Mouse (Mus musculus): ENCODE results near the gene Wdr46. TPM values are rescaled to one million over a fixed set of nuclear protein-coding genes. Genes with fewer than 3 reads are reported as not detected.

Wdr46 gene
- total RNA-seq, 2 experiments from 2014 or later = 35.1 to 35.2 TPM

DNA sequence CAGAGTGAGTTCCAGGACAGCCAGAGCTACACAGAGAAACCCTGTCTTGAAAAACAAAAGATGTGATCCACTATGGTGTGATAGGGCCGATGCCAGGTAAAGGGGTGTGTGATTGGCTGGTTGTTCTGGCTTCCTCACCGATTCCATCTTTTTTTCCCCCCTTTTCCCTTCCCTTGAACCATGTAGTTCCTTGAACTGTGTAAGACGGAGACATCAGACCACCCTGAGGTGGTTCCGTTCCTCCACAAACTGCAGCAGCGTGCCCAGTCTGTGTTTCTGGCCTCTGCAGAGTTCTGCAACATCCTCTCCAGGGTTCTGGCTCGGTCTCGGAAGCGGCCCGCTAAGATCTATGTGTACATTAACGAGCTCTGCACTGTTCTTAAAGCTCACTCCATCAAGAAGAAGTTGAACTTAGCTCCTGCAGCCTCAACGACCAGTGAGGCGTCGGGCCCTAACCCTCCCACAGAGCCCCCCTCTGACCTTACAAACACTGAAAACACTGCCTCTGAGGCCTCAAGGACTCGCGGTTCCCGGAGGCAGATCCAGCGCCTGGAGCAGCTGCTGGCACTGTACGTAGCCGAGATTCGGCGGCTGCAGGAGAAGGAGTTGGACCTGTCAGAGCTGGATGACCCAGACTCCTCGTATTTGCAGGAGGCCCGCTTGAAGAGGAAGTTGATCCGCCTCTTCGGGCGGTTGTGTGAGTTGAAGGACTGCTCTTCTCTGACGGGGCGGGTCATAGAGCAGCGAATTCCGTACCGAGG, 29.2 kb upstream of the Wdr46 start:
- no peak for DNase-seq (ENCODE audit: low spot score in 2 of 2)

DNA sequence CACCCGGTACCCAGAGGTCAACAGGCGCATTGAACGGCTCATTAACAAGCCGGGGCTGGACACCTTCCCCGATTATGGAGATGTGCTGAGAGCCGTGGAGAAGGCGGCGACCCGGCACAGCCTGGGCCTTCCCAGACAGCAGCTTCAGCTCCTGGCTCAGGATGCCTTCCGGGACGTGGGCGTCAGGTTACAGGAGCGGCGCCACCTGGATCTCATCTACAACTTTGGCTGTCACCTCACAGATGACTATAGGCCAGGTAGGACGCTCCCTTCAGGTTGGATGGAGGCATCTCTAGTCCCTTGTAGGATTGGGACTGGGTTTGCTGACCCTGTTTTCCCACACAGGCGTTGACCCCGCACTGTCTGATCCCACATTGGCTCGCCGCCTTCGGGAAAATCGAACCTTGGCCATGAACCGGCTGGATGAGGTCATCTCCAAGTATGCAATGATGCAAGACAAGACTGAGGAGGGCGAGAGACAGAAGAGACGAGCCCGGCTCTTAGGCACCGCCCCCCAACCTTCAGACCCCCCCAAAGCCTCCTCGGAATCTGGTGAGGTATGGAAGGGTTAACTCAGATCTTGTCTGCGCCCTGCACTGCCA, 28.5 kb upstream of the Wdr46 start:
- DNase-seq (ENCODE audit: low spot score in 2 of 2) = no peak

DNA sequence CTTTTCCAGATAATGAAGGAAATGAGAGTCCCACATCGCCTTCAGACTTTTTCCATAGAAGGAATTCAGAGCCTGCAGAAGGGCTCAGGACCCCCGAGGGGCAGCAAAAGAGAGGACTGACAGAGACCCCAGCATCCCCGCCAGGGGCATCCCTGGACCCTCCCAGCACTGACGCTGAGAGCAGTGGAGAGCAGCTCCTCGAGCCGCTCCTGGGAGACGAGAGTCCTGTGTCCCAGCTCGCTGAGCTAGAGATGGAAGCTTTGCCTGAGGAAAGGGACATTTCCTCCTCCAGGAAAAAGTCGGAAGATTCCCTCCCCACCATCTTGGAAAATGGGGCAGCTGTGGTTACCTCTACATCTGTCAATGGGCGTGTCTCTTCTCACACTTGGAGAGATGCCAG, 27.2 kb upstream of the Wdr46 start:
- no peak for DNase-seq (ENCODE audit: low spot score in 2 of 2)

DNA sequence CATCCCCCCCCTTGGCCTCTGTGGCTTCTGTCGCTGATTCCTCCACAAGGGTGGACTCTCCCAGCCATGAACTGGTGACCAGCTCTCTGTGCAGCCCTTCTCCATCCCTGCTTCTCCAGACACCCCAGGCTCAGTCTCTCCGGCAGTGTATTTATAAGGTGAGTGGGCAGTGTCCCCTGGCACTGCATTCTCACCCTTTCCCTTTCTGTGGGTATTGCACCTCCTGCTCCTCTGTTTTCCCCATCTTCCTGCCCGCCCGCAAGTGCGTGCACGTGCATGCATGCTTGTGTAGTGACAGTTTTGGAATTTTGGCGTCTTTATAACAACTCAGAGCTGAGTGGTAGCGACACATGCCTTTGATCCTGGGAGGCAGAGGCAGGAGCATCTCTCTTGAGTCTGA, 26.6 kb upstream of the Wdr46 start:
- DNase-seq (ENCODE audit: low spot score in 2 of 2) = no peak

DNA sequence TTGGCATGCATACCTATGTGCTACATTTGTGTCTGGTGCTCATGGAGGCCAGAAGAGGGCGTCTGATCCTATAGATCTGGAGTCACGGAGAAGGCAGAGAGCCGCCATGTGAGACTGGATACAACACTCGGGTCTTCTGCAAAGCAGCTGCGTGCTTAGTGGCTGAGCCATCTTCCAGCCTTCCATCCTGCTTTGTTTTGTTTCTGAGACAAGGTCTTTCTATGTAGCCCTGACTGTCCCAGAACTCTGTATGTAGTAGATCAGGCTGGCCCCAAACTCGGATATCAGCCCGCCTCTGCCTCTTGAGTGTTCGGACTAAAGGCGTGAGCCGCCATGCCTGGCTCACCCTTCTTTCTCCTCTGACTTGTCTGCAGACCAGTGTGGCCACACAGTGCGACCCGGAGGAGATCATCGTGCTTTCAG, 25.5 kb upstream of the Wdr46 start:
- no peak for DNase-seq (ENCODE audit: low spot score in 2 of 2)

DNA sequence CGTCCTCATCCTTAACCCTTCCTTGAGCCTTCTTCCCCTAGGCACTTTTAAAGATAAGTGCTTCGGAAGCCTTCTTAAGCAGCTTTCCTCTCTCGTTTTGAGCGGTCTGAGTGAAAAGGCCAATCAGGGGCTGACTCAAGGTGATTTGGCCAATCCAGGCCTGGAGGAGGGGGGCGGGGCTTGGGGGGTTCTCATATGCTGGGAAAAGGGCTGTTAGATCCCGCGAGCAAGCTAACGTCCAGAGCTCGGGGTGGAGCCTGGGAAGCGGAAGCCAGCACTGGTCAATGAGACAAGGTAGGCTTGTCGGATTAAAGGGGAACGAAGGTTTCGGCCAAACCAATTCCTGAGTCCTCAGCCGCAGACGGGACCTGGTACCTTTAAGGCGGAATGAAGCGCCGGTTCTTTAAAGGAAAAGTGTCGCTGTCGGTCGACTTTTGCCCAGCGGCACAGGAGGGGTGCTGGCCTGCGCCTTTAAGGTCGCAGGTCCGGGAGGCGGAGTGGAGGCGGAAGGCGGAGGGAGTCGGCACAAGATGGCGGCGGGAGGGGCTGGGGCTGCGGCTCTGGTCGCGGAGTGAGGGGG, 24.7 kb upstream of the Wdr46 start, which contains the start of the genes Tapbp and Zbtb22:
Gene Tapbp (plus strand): TSS at position 229 of the 580 bp plus-strand sequence.
Gene Zbtb22 (plus strand): TSS at position 234 of the 580 bp plus-strand sequence.
- peak; percentile 82 to 90 for DNase-seq (ENCODE audit: low spot score in 2 of 2)

DNA sequence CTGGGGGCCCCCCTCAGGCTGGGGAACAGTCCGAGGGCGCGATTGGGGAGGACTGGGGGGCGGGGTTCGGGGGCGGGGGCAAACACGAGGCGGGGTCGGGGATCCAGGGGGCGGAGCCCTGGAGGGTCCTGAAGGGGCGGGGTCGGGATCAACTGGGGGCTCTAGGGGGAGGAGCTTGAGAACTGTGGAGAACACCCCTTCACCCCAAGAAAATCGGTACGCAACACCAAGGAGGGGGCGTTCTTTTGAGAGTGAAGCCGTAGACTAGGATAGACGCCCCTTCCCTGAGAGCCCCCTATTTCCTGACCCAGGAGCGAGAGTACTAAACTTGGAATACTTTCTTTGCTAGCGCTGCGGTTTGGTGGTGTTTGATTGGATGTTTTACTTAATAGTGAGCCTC, 24.2 kb upstream of the Wdr46 start:
- no peak for DNase-seq (ENCODE audit: low spot score in 2 of 2)

DNA sequence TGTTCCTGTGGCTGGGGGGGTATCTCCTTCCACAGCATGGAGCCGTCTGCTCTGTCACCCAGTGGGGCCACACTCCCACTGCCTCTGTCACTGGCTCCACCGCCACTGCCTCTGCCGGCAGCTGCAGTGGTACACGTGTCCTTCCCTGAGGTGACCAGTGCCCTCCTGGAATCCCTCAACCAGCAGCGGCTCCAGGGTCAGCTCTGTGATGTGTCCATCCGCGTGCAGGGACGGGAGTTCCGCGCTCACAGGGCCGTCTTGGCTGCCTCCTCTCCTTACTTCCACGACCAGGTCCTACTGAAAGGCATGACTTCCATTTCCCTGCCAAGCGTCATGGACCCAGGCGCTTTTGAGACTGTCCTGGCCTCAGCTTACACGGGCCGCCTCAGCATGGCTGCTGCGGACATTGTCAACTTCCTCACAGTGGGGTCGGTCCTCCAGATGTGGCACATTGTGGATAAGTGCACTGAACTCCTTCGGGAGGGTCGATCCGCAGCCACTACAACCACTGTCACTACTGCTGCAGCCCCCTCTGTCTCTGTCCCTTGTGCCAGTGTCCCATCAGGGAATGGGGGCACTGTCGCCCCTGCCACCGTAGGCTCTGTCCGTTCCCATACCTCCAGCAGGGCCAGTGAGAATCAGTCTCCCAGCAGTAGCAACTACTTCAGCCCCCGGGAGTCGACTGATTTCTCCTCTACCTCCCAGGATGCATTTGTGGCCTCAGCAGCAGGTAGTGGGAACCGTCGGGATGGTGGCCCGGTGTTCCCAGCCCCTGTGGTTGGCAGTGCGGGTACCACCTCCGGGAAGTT, 23.4 kb upstream of the Wdr46 start:
- DNase-seq (ENCODE audit: low spot score in 2 of 2) = no peak

DNA sequence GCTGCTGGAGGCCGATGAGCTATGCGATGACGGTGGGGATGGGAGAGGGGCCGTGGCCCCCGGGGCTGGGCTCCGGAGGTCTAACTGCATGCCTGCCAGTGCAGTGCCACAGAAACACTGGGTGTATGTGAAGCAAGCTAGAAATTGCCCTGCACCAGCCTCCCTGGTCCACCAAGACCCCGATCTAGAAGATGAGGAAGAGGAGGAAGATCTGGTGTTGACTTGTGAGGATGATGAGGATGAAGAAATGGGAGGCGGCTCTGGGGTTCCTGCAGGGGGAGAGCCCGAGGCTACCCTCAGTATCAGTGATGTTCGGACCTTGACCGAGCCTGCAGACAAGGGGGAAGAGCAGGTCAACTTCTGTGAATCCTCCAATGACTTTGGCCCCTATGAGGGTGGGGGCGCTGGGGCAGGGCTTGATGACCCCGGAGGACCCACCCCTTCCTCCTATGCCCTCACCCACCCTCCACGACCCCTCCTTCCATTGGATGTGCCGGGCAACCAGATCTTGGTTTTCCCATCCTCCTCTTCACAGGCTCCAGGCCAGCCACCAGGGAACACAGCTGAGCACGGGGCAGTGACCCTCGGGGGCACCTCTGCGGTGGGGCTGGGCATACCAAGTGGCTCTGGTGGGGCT, 22.7 kb upstream of the Wdr46 start:
- no peak for DNase-seq (ENCODE audit: low spot score in 2 of 2)

DNA sequence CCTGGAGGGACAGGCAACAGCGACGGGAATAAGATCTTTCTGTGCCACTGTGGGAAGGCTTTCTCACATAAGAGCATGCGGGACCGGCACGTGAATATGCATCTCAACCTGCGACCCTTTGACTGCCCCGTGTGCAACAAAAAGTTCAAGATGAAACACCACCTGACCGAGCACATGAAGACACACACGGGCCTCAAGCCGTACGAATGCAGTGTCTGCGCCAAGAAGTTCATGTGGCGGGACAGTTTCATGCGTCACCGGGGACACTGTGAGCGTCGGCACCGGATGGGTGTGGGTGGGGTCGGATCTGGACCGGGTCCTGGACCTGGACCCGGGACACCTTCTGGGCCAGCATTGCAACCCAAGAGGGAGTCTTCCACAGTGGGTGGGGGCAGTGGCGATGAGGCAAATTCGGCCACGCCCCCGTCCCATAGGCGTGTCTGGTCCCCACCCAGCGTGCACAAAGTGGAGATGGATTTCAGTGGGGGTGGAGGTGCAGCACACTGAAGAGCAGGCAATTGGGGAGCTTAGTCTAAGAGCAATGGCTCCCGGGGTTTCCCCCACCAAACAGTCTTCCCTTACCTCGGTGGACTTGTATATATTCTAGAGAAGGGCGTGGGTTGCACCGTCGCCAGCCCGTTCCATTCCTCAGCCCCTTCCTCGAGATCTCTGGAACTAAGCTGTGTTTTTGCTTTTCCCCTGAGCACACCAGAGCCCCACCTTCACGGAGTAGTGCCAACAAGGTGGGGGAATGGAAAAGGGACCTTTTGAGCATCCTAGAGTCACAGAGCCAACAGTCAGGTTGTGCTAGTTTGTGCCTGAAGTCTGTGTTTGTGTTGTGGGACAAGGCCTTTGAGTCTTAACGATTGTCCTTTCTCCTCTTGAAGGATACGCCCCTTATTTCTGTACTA, 21.9 kb upstream of the Wdr46 start:
- DNase-seq (ENCODE audit: low spot score in 2 of 2) = no peak

DNA sequence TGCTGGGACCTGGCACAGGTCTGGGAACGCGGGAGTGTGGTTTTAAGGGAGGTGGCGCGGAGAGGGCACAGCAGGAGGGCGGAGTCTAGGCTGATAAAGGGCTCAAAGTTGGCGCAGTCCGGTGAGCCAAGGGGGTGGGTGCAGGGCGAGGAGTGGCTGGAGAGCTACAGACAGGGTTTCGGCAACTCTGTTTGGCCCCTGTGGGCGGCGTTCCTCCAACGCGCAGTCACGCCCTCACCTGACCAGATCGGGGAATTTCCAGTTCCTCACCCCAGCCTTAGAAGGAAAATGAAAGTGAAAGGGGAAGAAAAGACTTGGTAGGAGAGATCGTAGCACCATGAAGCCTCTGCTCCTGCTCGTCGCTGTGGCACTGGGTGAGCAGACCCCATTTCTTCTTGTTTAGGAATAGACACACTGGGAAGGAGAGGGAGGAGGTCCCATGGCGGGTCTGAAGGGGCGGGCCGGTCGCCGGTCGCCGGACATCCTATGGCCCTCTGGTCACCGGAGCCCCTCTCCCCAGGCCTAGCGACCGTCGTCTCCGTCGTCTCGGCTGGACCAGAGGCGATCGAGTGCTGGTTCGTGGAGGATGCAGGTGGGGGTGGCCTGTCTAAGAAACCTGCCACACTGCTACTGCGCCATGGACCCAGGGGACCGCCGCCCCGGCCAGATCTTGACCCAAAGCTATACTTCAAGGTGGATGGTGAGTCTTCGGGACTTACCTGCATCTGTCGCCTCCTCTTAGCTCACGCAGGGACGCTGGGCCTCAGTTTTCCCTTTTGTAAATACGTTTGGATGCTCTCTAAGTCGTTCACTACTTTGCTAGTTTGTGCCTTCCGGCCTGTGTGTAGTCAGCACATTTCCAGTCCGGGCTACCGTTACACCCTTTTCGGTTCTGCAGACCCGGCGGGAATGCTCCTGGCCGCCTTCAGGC, 20.8 kb upstream of the Wdr46 start:
- DNase-seq (ENCODE audit: low spot score in 2 of 2) = peak in 1 of 2 experiments; percentile 69

DNA sequence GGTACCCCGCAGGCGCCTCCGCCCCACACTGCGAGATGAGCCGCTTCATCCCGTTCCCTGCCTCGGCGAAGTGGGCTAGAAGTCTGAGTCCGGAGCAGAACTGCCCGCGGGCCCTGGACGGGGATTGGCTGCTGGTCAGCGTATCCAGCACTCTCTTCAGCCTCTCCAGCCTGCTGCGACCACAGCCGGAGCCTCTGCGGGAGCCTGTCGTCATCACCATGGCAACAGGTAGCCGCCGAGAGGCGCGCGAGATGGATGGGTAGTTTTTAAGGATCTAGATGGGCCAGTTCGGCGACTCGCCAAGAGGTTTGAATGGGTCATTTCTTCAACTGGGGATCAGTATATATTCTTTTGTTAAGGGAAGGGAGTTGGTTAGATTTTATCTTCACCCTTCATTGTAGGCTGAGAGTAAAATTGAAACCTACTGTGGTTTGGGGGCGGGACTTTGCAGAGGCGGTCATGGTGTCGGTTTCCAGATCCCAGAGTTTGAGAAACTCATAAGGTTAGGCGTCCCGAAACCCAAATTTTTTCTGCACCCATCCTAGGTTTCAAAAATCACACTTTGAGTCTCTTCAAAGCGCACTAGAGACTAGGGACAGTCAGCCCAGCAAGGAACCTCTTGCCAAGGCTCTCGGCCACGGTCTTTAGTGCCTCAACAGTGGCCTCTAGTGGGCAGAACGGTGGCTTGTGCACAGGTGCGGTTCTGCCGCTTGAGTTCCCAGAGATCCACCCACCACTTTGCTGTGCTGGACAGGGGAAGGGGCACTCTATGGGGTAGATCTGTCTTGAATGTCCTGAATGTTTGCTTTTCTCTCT, 20.0 kb upstream of the Wdr46 start:
- DNase-seq (ENCODE audit: low spot score in 2 of 2) = peak in 1 of 2 experiments; percentile 64

DNA sequence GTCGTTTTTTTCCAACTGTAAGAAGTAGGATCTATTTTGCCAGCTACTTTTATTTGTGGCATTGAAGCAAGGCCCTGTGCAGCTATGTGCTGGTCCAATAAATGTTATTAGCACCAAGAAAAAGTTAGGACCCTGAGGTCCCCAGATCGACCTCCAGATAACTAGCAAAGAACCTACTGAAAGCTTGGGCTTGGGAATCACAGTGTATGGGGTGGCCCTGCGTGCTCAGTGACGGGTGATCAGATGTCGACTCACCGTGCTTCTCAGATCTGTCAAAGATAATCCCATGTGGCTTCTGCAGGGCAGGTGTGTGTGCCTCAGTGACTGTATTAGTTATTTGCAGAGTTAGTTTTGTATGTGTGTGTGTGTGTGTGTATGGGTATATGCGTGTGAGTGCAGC, 19.1 kb upstream of the Wdr46 start:
- DNase-seq (ENCODE audit: low spot score in 2 of 2) = no peak

DNA sequence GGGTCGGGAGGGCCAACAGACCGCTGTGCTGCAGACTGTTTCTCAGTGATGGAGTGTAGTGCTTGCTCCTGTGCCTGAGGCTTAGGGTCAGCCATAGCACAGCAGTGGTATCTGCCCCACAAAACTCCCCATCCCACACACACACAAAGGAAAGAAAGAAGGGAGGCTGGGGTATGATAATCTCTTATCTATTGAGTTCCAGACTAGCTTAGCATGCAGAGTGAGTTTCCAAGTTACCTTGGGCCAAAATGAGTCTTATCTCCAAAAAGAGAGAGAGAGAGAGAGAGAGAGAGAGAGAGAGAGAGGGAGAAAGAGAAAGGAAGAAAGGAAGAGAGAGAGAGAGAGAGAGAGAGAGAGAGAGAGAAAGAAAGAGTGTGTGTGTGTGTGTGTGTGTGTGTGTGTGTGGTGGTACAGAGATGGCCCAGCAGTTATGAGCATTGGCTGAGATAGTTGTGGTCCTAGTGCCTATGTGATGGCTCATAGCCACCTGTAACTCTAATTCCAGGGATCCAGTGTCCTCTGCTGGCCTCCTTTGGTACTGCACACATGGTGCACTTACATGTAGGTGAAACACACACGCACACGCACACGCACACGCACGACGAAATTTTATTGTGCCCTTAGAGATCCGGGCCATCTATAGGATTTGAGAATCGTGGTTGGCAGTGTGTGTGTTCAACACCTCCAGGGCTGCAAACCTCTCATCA, 15.7 kb upstream of the Wdr46 start:
- no peak for DNase-seq (ENCODE audit: low spot score in 2 of 2)

DNA sequence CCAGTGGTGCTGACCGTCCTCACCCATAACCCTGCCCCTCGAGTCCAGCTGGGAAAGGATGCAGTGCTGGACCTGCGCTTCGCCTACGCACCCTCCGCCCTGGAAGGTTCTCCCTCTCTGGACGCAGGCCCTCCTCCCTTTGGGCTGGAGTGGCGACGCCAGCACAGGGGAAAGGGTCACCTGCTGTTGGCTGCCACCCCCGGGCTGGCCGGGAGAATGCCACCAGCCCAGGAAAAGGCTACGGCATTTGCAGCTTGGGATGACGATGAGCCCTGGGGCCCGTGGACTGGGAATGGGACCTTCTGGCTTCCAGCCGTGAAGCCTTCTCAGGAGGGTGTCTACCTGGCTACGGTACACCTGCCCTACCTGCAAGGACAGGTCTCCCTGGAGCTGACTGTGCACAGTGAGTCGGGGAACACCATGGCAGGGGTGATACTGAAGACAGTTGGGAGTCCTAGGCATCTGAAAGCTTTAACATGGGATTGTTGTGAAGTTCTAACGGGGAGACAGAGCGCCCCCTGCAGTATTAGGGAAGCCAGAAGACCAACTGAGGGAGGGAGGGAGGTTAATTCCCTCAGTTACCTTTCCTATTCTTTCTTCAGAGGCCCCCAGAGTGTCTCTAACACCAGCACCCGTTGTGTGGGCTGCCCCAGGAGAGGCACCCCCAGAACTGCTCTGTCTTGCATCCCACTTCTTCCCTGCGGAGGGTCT, 14.9 kb upstream of the Wdr46 start:
- DNase-seq (ENCODE audit: low spot score in 2 of 2) = no peak

DNA sequence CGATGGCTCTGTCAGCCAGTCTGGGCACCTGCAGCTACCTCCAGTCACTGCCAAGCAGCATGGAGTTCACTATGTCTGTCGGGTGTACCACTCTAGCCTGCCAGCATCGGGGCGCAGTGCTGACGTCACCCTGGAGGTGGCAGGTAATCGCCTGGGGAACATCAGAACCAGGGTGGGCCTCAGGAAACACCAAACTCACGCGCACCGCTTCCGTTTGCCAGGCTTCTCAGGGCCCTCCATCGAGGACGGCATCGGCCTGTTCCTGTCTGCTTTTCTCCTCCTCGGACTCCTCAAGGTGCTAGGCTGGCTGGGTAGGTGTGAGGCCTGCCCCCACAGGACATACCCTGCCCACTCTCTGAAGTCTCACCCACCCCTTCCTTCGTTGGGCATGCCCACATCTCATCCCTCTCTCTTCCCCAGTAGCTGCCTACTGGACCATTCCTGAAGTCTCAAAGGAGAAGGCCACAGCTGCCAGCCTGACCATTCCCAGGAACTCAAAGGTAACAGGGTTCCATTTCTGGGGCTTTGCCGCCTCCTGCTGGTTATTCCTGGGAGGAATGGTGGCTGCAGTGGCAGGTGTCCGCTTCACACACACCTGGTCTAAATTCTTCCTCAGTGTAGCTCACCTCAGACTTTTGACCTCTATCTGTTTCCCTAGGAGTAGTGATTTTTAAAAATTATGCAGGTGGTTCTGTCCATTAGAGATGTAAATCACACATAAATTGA, 14.1 kb upstream of the Wdr46 start:
- DNase-seq (ENCODE audit: low spot score in 2 of 2) = no peak

Measured in adrenal gland, postnatal 4 days (tissue).